Mouse (Mus musculus) thymus, postnatal 36 days (tissue): ENCODE data around the gene Uts2b.
A peak's percentile ranks its signal among the peaks of the same experiment; 100 is the strongest.

ENCODE experiments used
- DNase-seq, 2 experiments: peaks; one replicate each; pipeline ENCODE4 v3.0.0; 2022; ENCODE audit warnings: mixed read lengths in 2 of 2

Uts2b gene

DNA sequence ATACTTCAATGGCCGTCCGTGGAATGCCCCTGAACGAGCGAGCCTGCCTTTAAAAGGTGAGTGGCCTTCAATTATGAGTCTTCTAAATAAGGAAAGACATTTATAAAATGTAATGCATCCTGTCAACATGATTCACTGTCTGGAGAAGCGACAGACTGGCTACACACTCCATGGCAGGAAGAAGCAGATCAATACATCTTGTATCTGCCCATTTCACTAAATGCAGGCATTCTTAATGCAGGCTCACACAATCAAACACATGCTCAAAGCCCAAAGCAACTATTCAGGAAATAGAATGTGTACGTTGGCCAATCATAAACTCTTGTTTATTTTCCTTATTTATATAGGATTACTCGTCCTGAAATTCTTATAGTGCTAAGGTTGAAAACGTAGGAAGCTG is at the start of gene Uts2b:
Gene Uts2b, minus strand, starts transcription at position 49 of the 400 bp plus-strand sequence.
- no peak for DNase-seq

DNA sequence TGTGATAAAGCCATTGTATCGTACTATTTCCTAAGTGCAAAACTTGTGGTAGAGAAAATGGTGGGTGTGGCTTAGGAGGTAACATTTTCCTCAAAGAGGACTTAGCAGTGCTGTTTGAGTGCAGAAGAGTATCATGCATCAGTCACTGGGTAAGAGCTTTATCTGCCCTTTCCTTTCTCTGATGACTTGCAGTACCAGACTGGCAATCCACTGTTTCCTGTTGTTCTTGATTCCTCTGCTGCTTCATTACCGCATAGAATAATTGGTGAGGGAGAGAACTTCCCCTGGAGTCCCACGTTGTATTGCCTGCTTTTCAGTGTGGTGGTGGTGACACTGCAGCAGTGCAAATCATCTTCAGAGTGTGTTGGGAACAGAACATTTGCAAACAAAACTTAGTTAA is 47.6 kb upstream of the Uts2b start:
- DNase-seq: no peak

DNA sequence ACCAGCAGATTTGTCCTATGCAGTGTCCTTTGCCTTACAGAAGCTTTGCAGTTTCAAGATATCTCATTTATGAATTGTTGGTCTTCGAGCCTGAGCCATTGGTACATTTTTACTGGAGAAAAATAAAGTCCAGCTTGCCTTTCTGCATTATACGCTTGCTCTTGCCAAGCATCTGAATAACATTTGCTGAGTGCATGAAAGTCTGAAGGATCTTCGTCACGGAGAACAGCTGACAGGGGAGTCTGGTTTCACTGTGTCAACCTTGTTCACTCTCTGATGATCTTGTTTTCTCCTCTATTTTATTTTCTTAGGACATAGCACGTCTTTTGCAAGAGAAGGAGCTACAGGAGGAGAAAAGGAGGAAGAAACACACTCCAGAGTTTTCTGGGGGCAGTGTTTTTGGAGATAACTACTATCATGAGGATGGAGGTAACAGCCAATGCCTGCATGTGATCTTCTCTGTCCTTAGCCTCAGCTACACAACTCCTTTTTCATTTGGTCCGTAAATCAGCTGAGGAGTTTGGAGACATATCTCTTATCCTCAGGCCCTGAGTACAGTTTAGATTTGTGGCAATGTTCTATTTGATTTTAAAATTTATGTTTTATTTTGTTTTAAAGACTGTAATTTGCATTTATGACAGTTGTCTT is 47.0 kb upstream of the Uts2b start:
- DNase-seq: no peak

DNA sequence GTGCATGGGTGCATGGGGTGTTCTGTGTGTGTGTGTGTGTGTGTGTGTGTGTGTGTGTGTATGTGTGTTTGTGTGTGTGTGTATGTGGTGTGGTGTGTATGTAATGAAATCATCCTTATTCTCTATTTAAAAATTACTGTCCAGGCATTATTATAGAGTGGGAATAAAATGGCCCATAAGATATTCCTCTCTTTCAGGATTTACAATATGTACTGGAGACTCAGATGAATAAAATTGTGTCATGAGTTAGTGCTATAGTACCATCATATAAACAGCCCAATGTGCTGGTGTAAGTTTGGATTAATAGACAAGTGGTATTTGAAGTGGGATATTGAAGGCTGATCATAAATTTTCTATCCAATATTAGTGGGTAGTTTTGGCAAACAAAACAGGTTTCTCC is 34.1 kb upstream of the Uts2b start:
- DNase-seq: no peak

DNA sequence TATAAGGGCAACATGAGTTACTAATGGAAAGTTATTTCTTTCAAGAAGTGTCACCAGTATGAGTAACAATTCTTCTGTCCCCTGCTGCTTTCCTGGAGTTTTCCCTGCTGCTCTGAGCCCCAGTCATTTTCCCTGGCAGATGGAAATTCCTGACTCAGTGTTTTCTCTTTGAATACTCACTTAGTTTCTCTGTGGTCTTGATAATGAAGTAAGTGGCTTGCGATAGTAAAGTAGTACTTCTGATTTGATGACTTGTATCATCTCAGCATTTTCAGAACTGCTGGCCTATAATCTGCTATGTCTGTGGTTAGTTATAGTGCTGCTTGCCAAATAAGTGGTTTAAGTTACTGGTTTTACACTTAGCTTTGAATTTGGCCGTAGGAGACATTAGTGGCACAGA is 31.5 kb upstream of the Uts2b start:
- no peak for DNase-seq

DNA sequence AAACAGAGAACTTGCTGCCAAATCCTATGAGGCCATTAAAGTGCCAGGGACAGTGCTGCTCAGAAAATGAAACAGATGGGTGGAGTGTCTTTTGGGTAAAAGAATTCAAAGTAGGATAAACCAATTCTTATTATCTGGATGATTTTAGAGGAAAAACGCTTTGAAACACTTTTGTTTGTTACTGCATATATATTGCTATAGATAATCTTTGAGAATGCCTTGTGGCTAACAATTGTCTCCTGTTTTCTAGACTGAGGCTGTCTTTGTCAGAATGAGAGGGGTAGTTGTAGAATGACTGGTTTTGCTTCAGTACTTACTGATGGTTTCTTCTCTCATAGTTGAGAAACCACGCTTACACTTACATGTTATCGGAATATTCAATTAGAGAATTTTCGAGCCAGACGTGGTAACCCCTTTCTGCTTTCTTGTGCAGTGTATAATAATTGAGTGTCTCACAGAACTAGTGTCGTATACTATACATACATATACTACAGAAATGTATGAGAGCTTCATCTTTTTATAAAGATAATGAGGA is 29.7 kb upstream of the Uts2b start:
- DNase-seq: no peak

DNA sequence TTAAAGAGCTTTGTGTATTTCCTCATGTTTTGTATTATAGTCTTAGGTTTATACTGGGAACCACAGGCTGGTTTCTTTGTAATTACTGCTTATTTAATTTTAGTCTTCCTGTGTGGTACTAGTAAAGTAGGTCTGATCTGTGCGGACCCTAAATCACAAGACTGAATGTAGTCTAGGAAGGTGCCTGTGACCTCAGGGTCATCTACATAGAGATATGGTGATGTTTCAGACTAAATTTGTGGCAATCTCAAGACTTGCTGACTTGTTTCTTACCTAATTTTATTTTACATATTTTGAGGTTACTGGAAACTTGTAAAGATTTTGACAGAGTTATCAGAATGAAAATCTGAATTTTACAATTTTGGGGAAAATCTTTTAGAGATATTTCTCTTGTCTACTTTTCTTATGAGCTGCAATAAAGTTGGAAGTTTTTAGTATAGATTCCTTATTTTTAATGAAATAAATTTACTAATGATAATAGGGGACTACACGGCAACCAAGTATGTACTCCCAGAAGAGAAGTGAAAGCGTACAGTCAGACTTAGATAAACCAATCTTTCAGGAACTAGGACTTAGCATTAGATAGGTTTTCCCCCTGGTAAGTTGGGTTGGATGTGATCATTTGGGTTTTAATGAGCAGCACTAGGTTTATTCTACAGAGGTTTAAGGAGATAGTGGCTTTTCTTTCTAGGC is 29.1 kb upstream of the Uts2b start:
- DNase-seq: no peak

DNA sequence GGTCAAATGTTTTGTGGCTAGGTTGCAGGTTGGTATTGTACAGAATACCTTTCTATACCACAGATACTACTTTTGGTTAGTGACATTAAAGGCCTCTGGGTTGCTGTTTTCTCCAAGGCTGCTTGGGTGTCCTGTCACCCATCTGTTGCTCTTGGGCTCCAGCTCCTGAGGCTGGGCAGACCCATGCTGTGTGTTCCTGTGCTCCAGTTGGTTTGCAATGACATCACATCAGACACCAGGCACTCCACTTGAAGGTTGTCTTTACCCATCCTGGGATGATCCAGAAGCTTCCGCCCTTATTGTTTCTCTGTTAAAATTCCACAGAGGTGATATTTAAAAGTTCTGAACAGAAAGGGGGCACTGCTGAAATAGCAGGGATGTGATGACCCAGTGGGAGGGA is 26.9 kb upstream of the Uts2b start:
- no peak for DNase-seq

DNA sequence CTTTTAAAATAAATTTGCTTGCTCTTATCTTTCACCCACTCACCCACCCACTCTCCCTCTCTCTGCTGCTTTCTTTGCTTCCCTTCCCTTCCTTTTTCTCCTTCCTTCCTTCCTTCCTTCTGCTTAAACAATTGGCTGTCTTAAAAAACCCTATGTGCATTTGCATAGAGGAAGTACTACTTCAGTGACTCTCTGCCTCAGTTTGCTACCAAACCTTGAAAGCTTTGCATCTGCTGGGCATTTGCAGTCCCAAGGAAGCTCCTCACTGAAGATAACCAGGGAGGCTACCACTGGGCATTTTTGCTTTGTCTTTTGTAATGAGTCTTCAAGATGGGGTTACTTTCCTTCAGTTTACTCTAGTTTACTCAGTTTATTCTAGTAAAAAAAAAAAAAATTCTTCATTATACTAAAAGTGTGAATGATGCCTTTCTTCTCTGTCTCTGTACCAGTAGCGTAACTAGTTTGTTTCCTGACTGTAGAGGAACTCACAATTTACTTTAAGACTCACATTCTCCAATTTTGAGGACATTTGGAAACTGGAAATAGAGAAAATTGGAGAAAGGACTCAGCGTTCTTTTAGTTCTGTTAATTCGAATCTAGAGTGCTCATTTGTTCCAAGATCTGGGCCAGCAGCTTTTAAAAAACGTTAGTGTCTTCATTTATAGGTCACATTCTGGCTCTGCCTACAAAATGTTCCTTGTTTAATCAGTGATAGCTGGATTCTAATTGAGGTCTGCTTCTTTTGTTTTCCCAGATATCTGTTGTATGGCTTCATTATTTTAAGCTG is 25.4 kb upstream of the Uts2b start:
- no peak for DNase-seq

DNA sequence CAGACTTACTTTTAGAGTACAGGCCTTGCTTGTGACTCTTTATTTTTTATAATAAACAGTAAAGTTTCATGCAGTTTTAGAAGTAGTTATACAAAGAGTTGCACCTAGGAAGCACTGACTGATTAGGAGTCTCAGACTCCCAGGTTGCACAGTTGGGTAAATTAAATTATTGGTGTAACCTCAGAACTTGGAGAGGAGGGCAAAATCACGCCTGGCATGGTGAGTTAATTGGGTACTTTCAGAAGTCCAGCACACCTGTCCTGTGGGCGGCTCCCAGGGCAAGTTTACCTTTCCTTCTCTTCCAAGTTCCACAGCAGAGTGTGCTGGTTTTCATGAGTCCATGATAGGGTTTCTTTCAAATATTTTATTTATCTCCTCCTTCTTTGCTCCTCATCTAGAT is 21.8 kb upstream of the Uts2b start:
- no peak for DNase-seq

DNA sequence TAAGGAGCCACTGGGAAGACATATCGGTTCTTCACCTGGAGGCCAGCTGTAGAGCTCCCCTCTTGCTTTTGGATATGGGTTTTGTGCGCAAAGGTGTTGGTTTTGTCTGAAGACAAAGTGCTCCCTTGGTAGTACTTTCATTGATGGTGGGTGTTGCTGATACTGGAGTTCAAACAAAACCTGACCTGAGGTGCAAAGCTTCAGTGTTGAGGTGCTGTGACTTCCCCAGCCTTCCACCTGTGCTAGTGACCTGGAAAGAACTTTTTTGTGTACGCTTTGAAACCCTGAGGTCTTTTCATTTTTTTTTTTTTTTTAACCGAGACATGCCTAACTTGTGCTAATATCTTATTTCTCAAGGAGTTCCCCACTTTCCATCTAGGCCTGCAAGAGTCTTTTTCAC is 20.3 kb upstream of the Uts2b start:
- DNase-seq: no peak

DNA sequence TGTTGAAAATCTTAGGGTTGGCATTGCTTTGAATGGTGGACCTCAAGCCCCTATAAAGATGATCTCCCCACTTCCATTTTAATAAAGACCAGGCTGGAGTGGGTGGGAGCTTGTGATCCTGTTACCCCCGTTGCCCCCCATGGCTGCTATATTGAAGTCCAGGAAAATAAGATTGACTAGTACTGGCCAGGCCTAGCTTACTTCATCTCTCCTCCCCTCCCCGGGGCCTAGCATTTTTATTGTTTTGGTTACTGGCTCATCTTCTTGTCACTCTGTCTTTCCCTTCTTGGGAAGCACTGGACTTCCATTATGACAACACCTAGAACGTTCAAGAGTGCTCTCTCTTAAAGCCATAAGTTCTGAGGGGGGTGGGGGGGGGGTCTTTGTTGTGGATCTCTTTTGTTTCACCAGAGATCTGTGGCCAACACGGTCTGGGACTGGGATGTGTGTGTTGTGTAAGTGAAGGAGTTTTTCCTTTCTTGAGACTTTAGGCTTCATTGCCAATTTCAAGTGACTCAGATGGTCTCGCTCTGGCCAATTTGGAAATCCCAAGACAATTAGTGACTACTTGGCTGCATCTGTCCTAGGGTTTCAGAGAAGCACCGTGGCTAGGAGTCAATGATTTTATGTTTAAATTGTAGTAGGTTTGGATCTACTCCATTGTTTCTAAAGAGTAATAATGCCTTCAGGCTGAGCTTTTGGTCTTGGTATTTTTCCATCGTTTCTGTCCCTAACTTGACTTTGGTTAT is 19.7 kb upstream of the Uts2b start:
- DNase-seq: no peak

DNA sequence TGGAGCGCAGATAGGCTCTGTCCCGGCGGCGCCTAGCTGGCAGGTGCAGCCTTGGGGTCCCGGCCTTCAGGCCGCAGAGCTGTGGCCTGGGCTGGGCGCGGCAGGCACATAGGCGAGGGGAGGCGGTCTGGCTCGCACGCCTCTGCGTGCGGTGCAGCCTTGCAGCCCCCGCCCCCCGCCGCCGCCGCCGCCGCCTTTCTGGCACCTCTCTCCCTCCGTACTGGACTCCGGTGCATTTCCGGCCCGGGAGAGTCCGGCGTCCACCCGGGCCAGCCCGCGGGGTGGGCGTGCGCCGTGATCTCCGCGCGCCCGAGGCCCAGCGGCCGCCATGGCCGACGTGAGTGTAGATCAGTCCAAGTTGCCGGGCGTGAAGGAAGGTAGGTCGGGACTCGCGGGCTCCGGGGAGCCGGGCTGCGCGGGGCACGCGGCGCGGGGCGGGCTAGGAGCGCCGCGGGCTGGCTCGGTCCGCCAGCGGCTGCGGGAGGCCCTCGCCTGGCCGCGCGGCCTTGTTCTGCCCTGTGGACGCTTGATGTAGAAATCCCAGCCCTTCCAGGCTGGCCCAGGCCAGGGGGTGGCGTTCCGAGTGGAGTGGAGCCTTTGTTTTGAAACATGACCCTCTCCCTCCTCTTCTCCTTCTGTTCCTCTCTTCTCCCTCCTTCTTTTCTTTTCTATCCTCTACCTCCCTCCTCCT is 18.9 kb upstream of the Uts2b start, which contains the start of gene Ccdc50:
Gene Ccdc50, plus strand, starts transcription at position 109 of the 691 bp plus-strand sequence.
- DNase-seq: peak; percentile 60 to 61

DNA sequence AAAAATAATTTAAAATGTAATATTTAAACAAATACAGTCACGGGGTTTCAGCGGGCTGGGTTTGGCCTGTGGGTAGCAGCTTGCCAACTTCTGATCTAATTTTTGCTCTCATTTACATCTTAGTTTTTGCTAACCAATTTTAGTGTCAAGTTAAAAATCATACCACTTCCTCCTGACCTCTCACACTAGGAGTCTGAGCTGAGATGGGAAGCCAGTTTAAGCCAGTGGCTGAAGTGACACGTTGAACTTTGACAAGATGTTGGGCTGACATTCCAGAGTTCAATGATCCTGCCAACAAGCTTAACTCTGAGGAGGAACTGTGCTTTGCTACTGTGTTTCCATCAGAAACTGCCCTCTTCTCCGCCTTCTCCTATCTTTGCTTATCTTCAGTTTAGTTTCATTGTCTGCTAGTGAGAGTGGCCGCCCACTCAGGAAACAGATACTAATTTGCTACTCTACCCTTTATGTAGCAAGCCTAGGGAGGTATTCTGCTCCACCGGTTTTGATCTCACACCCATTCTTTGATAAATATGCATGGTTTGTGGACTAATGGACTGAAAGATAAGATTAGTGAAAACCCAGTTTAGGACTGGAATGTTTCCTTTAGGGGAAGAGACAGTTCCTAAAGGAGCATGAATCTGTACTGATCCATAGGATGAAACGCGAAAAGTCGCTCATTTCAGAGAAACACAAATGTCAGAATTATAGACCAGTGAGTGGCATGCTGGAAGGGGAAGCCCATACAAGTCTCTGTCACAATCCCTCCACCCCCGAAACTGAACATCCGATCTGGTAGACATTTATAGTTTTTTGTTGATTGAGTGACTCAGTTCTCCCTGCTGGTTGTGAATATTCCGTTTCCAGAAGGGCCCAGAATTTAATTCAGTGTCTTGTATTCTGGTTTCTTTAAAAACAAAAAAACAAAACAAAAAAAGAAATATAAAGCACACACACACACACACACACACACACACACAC is 17.9 kb upstream of the Uts2b start:
- DNase-seq: no peak

DNA sequence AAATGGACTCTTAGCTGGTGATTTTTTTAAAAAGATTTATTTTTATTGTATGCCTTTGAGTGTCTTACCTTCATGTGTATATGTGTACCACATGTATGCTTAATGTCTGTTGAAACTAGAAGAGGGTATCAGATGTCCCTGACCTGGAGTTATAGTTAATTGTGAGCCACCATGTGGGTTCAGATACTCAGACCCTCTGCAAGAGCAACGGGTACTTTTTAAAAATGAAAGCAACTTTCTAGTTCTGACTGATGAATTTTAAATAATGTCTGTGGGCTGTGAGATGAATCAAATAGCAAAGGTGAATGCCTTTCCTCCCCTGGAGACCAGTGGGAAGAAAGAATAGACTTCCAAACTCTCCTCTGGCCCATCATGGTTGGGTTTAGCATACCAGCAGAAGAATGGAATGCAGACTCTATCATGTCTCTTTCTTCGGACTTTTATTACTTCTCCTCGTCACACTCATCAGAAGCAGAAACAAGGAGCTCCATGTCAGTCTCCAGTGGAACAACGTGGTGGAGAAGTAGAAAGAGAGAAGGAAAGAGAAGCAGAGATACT is 16.9 kb upstream of the Uts2b start:
- DNase-seq: no peak

DNA sequence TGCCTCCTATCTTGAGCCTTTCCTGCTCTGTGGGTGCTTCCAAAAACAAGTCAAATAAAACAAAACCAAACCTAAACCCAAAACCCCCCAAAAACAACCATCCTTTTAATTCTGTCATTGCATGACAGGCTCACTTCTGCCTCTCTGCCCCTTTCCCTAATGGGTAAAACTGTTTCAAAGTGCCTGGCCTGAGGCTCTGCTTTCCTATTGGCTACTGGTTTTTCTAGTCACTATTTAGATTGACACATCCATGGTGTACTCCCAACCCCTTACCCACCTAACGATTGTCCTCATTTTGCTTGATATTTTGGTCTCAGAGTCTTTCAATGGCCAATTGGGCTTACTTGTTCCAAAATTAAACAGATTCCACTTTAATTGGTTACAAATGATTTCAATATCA is 15.6 kb upstream of the Uts2b start:
- no peak for DNase-seq

DNA sequence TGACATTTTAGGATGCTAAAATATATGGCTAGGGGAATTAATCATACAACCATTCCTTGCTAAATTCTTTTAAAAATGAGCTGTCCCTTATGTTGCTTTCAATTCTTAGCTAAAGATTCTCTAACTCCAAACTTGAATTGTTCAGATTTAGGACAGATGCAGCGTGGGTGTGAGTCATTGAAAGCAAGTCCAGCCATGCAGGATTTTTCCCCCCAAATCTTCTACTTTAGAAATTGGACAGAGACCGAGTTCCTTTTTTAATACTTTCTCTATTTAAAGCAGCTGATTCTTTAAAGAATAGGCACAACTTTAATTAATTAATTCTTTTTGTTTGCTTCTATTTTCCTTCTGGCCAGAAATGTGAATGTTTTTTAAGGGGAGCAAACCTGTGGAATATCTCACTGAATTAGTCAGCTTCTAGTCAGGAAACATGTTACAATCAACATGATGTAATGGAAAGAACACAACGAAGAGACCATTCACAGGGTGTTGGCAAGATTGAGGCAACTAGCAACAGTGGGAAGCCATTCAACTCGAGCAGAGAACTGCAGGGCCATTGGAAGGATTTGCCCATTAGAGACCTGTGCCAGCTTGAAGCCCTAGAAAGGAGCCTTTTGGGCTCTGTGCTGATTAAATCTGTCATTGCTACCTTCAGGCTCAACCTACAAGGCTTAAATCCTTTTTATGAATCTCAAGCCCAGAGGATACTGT is 15.0 kb upstream of the Uts2b start:
- DNase-seq: no peak

DNA sequence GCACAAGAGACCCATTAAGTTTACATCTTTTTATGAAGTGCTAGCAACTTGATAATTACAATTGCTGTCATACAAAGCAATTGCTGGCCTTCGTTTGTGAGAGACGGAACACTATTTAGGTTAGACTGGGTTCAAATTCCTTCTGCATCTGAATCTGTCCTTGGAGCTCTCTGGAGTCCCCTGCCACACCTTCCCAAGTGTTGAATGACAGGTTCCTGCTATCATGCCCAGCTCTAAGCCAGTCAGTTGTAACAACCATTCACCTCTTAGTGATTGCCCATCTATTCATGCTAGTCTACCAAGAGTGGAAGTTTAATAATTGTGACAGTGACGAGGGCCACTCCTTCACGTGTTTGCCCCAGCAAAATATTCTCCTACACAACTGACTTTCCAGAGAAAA is 12.2 kb upstream of the Uts2b start:
- no peak for DNase-seq

DNA sequence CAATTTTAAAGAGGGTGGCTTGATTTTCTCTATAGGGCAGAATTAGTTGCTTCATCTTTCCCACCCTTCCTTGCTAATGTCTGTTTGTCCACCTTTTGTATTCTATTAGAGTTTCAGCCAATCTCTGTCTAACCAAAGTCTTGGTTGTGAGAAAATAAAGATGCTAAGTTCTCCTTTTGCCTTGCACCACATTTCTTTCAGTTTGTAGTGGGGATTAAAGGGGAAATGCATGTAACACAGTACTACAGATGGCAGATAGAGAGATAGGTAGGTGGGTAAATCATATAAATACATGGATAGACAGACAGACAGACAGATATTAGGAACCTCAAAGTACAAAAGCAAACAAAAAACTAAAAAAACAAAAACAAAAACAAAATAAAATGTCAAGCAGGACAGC is 6.5 kb upstream of the Uts2b start:
- DNase-seq: no peak

DNA sequence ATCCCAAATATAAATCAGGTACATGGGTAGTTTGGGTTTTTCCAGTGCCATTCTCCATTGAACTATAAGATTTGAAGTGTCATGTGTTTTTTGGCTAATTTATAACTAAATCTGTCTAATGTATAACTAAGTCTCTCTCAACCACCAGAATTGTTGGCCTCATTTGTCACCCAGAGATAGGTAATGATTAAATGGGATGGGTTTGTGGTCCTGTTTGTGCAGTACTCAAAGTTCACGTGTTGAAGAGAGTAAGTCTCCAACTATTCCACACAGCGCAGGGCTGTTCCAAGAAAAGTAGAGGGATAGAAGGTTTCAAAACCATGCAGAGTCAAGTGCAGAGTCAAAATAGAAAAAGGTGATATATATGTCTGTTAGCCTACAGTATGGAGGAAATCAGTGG is 5.3 kb upstream of the Uts2b start:
- DNase-seq: no peak
